Mouse (Mus musculus) frontal cortex, postnatal 36 days (tissue): ENCODE measurements at regions not wholly inside any gene's neighbourhood (a gene's known extent, or its start where the extent isn't known, plus 50 kb on each side); places are given as distances from the start of the nearest gene placed in this dataset.

ENCODE experiments used
- DNase-seq, 2 experiments: peaks; one replicate each; pipeline ENCODE4 v3.0.0; 2022; ENCODE audit warnings: low spot score in 2 of 2

- DNase-seq, result peak; percentile 53 to 55
Measured at GRCm38 (mm10) chr13:59393231-59393938, 191.6 kb downstream of the Agtpbp1 start.

- DNase-seq, result no peak
Measured at GRCm38 (mm10) chr13:59392828-59393227, 192.2 kb downstream of the Agtpbp1 start.

DNA sequence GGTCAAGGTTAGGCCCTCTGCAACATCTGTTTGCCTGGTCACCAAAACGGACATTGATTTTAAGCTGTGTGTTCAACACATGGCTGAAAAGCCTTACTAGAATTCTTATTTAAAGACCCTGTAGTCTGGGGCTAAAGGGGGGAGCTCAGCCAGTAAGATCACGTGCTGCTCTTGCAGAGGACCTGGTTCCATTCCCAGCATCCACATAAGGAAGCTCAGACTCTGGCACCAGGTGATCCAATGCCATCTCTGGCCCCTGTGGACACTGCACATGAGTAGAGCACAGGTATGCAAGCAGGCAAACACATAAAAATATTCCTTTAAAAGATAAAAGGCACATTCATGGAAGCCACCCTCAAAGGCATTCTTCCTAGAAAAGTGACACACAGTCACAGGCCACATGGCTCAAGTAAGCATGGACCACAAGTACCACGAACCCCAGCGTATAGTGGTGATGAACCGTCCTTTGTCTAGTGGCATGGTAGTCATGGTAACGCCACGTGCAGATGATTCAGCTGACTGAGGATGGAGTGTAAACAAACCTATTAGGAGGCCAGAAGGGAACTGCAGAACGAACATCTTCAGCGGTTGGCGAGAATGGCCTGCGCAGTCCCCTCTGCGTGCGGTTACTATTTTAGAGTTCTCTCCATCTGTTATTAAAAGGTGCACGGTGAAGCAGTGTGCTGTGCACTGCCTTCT lies 197.3 kb downstream of the Agtpbp1 start:
- DNase-seq, result no peak

DNA sequence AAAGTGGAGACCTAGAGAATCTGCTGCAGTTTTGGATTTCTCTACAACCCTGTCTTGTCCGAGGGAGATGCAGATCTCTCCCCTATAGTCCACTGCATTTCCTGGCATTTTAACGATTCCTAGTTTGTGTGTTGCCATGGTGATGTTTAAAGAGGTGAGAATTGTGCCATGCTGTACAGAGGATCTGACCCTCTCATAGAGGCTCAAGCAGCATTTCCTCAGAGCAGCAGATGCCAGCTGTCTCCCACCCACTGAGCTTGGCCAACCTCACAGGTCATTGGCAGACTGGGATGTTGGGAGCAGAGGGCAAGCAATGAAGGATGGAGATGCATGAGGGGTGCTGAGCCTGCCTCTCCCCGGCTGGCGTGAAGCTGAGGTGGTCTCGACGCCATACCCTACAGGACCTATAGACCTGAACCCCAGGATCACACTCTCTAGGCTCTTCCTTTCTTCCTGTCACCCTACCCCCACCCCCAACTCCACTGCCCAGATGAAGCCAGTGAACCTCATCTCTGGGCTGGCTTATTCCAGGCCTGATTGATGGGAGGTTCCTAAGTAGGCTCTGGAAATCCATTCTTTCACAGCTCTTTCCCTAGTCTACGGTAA lies 198.0 kb downstream of the Agtpbp1 start:
- no peak for DNase-seq

DNA sequence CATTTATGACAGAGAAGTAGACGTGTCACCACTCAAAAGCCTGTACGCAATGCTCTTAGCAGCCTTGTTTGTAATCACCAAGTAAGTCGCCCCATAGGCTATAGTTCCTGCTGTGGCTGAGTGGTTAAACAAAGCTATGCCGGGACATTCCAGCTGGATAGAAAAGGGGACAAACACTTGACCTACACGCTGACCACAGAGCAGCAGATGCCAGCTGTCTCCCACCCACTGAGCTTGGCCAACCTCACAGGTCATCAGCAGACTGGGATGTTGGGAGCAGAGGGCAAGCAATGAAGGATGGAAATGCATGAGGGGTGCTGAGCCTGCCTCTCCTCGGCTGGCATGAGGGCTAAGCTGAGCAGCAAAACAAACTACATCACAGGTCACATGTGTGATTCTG lies 199.2 kb downstream of the Agtpbp1 start:
- no peak for DNase-seq

GRCm38 (mm10) chr13:59370141-59370816 lies 214.7 kb downstream of the Agtpbp1 start:
- DNase-seq, result no peak

GRCm38 (mm10) chr13:59368550-59369449 lies 216.2 kb downstream of the Agtpbp1 start:
- no peak for DNase-seq

DNA sequence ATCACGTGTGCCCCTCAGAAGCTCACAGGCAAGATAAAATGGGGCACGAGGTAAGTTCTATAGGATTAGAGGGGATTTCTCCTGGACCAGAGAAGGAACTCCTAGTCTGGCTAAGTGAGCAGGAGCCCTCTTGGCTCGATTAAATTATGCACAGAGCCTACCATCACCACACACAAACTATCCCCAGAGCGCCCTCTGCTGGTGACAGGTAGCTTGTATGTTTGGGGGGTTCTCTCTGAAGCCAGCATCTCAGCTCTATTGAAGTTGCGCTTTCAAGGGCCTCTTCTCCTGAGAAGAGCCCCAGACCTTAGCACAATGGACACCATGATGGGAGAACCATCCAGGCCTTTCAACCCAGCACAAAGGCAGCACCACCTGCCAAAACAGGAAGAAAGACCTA lies 219.6 kb downstream of the Agtpbp1 start:
- DNase-seq, result peak; percentile 81 to 90

GRCm38 (mm10) chr13:59363428-59363827 lies 221.6 kb downstream of the Agtpbp1 start:
- DNase-seq, result no peak

GRCm38 (mm10) chr13:59361323-59361722 lies 223.7 kb downstream of the Agtpbp1 start:
- DNase-seq, result peak in 1 of 2 experiments; percentile 43

DNA sequence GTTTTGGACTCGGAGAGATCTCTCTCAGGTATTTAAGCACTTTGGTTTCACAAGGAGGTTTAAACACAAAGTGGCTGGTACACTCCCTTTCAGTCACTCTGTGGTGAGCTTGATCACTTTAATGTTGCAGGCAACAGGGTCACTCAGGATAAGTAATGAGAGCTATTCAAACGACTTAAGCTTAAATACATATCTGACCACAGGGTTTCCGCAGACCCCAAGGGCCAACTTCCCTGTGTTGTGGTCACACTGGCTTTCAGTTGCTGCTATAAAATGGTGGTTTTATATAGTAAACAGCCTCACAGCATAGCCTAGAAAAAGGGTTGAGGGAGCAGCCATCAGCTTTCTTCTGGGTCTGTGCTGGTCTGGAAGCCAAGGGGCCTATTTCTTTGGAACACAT lies 225.0 kb downstream of the Agtpbp1 start:
- no peak for DNase-seq

DNA sequence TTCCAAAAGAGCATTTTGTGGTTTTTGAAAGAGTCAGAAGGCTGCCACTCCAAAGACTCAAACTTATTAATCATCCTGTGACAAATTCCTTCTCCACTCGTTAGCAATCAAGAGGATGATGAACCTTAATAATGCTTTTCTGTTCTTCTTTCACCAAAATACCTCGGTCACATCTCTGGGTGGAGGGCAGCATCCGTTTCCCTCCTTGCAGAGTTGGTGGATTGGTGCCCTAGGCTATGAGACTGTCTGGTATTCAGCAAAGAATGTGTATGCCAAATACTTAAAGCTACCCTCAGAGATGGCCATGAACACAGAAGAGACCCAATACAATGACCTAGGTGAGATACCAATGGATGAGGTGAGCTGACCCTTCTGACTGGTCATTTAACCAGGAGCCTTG lies 226.6 kb downstream of the Agtpbp1 start:
- no peak for DNase-seq

- DNase-seq, result no peak
Measured at GRCm38 (mm10) chr13:59351461-59351860, 233.6 kb downstream of the Agtpbp1 start.

- DNase-seq, result no peak
Measured at GRCm38 (mm10) chr13:59350613-59351150, 234.3 kb downstream of the Agtpbp1 start.

DNA sequence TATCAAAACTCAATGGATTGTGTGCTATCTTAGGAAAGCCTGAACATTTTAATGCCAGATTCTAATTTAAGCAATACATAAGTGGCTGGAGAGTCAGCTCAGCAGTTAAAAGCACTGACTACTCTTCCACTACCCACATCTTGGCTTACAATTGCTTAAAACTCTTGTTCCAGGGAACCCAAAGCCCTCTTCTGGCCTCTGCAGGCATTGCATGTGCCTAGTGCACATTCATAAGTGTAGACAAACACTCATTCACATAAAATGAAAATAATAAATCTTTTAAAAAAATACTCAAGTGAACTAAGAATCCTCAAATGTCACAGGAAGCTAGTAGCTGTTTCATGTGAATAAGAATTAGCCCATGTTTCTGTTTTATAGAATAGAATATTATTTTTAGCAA lies 236.5 kb downstream of the Agtpbp1 start:
- no peak for DNase-seq

DNA sequence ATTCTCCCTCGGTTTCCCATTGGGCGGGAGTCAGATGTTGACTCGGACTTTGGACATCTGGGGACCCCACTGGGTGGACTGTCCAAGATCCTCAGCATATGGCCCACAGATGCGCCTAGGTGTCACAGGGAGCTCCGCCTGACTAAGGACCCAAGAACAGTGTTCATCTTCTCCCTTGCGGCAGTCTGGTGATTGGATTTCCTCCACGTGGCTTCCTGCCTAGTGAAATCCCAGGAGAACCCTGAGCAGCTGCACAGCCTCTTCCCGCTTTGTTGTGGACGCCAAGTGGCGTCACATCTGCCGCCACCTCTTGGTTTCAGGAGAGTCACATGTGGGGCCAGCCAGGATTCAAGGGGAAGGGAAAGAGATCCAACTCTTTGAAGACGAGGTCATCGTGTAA lies 243.2 kb downstream of the Agtpbp1 start:
- no peak for DNase-seq

- DNase-seq, result no peak
Measured at GRCm38 (mm10) chr13:59338436-59338835, 246.6 kb downstream of the Agtpbp1 start.

DNA sequence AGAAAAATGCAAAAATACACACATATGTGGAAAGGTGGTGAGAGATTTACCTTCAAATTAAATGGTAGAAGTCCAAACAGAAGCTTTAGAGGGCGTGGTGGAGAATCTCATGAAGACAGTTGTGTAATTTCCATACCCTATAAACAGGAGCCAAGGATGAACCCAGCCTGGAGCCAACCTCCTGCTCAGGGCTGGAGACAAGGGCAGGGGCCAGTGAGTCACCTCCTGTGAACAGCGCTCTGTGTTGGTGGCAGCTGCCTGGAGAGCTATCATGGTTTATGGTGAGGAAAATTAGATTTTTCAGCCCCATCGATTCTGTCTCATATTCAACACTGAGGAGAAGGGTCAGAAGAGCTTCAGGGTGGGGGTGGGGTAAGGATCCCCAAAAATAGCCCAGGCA lies 261.1 kb downstream of the Agtpbp1 start:
- DNase-seq, result no peak

DNA sequence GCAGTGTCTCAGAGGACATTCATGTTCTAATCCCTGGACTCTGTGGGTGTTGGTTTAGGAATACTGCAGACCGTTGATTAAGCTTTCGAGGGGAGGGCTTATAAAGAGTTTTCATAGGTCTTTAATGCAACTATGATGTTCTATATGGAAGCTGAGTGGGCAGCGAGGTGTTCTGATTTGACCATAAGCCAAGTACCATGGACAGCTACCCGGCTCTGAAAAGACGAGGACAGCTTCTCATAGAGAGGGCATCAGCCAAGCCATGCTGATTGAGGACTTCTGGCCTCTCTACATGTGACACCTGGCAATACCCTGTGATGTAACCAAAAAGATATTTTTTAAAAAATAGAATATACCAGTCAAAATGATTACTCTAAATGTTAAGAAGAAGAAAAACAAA lies 261.6 kb downstream of the Agtpbp1 start:
- DNase-seq, result no peak

DNA sequence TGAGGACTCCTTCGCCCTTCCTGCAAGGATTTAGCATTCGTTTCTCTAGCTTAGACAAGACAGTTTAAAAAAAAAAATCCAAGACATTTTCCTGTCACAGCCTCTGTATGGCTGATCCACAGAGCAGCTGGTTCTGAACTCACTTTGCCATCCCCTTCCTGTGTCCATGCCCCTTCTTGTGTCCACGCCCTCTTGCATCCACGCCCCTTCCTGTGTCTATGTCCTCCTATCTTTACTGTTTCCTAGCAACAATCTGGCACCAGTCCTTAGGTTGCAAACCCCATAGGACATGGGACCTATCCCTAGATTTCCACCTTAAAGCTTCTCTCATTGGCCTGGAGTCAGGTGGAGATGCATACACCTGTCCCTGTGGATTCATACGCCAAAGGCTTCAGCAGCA lies 264.8 kb downstream of the Agtpbp1 start:
- no peak for DNase-seq

GRCm38 (mm10) chr13:59317458-59318005 lies 267.5 kb downstream of the Agtpbp1 start:
- no peak for DNase-seq
